Mouse (Mus musculus) stomach, embryonic 16.5 days (tissue): ENCODE measurements around the gene Tubd1. TPM values are rescaled to one million over a fixed set of nuclear protein-coding genes. Genes with fewer than 3 reads are reported as not detected.

ENCODE experiments used
- ATAC-seq: fragments of 200-750 bp; cut with Nextera tagmentation; 2 replicates; pipeline ENCODE4 v1.8.0; 2017; ENCODE audit warnings: moderate number of reproducible peaks, moderate TSS enrichment; ENCODE audit not compliant: insufficient read depth, low FRiP score
- H3K27ac ChIP-seq: fragments of 300-500 bp; sonication (generic); 2 replicates; pipeline ENCODE4 v1.5.1; 2014; ENCODE audit warnings: low read length
- H3K27me3 ChIP-seq: fragments of 300-500 bp; sonication (generic); 2 replicates; pipeline ENCODE4 v1.6.1; 2014; ENCODE audit warnings: low read length, control low read depth, mixed read lengths; ENCODE audit not compliant: control insufficient read depth, insufficient read depth
- H3K36me3 ChIP-seq: fragments of 300-500 bp; sonication (generic); 2 replicates; pipeline ENCODE4 v1.6.1; 2014; ENCODE audit warnings: low read length; ENCODE audit not compliant: control insufficient read depth, insufficient read depth
- H3K4me1 ChIP-seq: fragments of 300-500 bp; sonication (generic); 2 replicates; pipeline ENCODE4 v1.6.1; 2014; ENCODE audit warnings: low read length, control low read depth, mixed read lengths; ENCODE audit not compliant: control insufficient read depth, insufficient read depth
- H3K4me2 ChIP-seq: fragments of 300-500 bp; sonication (generic); 2 replicates; pipeline ENCODE4 v1.6.1; 2014; ENCODE audit warnings: low read depth, low read length, mixed read lengths
- H3K4me3 ChIP-seq: fragments of 300-500 bp; sonication (generic); replicated peaks from 2 replicates; pipeline ENCODE4 v1.5.1; 2014; ENCODE audit warnings: mild to moderate bottlenecking, low read length
- H3K9ac ChIP-seq: fragments of 300-500 bp; sonication (generic); 2 replicates; pipeline ENCODE4 v1.6.1; 2014; ENCODE audit warnings: low read length
- H3K9me3 ChIP-seq: fragments of 300-500 bp; sonication (generic); replicated peaks from 2 replicates; pipeline ENCODE4 v1.6.1; 2016; ENCODE audit warnings: low read length, control low read depth; ENCODE audit not compliant: control insufficient read depth
- WGBS: fragments of 180-500 bp; shearing (Covaris S2); extraction: QIAGEN DNeasy Blood & Tissue Kit; methylation state at CpG from one replicate; pipeline ENCODE4 v1.1.7; 2014; 5-methylcytosine and 5-hydroxymethylcytosine counted together
- polyA plus RNA-seq: library from polyadenylated mRNA; unstranded; fragments of >200 nt; fragmentation: Nextera tagmentation; extraction: Ambion mirVana; gene quantifications from 2 replicates; pipeline ENCODE4 v1.2.1, GENCODE M21; 2015

Gene Tubd1
- polyA plus RNA-seq, 1 experiment from 2014 or later = 10.4 TPM

DNA sequence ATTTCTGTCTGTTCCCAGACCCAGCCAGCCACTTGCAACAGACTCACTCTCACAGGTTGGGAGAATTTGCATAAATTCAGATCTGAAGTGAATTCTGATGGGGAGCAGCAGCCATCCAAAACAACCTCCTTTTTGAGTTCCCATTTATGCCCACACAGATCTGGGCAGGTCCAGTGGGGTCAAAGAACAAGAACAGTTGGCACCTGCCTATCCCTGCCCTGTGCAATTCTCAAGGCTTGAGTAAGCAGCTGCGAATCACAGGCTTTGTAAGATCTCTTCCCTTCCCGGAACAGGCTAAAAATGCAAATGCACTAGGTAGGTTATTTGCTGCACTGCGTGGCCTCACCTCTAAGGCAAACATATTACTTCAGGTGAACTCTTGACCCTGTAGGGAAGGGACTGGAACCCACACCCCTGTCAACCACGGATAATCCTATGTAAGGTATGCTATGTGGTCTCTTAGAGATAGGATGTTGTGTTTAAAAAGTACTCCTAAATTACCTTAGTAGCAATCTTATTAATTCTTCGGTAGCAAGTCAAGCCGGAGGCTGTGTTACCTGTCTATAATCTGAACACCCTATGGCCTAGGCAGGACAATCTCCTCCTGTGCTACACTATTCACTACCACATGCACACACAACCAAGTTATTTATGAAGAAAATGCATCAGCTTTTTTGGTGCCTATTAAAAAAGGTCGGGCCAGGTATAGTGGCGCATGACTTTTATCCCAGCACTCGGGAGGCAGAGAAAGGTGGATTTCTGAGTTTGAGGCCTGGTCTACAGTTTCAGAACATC lies 35.7 kb downstream of the Tubd1 start:
- Histone ChIP-seq H3K9me3 (no peaks in the 10 kb centered on the region), H3K4me2 (peak overlapping the region; percentile 44), H3K9ac (peak overlapping the region; percentile 64), H3K27me3 (no peaks in the 10 kb centered on the region), H3K36me3 (no peaks in the 10 kb centered on the region), H3K27ac (peak overlapping the region; percentile 95), H3K4me3 (no peak overlapping the region), H3K4me1 (peaks cover 55% of the 10 kb centered on the region)
- peak; percentile 70 for ATAC-seq
- 67% methylated on average over 9 of the region's 9 CpGs for WGBS

DNA sequence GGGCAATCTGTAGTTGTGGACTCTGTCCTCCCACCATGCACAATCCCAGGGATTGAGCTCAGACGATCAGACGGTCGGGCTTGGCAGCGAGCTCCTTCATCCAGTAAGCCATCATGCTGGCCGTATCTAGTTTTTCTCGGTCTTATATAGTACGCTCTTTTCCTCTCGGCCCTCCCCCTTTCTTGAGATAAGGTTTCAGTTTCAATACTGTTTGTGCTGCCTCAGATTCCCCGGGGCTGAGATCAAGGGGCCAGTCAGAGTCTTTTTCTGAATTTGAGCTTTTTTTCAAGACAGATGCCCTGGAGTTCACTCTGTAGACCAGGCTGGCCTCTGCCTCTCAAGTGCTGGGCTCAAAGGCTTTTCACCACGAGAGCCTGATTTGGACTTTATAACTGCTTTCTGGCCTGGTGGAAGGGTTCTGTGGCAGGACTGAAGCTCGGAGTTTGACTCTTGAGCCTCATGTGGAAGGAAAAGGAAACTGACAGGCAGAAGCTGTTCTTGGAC lies 36.5 kb downstream of the Tubd1 start:
- H3K9me3 ChIP-seq = no peaks in the 10 kb centered on the region
- H3K27ac ChIP-seq = peak overlapping the region; percentile 95
- 27% methylated on average over 11 of the region's 11 CpGs for WGBS
- H3K4me2 ChIP-seq = peak overlapping the region; percentile 44
- peak overlapping the region; percentile 12; the same call in 1 of the 2 replicates for H3K4me3 ChIP-seq
- no peaks in the 10 kb centered on the region for H3K27me3 ChIP-seq
- peak overlapping the region; percentile 64 for H3K9ac ChIP-seq
- ATAC-seq = peak; percentile 21; the same call in 1 of the 2 replicates
- H3K4me1 ChIP-seq = peaks cover 47% of the 10 kb centered on the region
- no peaks in the 10 kb centered on the region for H3K36me3 ChIP-seq

DNA sequence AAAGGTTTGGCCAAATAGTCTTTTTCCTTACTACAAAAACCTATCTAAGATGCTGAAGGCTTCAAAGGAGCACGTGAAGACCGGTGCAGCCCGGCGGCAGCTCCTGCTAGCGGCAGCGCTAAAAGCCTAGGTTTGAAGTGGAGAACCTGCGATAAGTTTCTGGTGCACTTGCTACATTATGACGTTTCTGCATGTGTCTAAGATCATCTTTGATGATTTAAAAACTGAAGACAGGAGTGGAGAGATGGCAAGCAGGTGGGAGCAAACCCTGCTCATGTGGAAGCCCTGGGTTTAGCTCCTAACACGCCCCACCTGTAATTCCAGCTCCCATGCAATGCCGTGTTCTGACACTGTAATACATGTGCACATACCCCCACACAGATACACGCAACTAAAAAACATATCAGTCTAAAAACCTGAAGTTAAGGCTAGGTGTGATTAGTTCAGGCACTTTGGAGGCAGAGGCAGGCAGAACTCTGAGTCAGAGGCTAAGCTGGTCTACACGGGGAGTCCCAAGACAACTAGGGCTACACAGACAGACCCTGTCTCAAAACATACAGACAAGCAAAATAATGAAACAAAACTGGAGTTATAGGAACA lies 37.3 kb downstream of the Tubd1 start:
- 78% methylated on average over 12 of the region's 12 CpGs for WGBS
- no peak overlapping the region for H3K9ac ChIP-seq
- peak overlapping the region; percentile 95 for H3K27ac ChIP-seq
- no peaks in the 10 kb centered on the region for H3K27me3 ChIP-seq
- H3K36me3 ChIP-seq = no peaks in the 10 kb centered on the region
- H3K4me2 ChIP-seq = peak overlapping the region; percentile 44; the same call in 1 of the 2 replicates
- H3K9me3 ChIP-seq = no peaks in the 10 kb centered on the region
- ATAC-seq = no peak
- no peak overlapping the region for H3K4me3 ChIP-seq
- H3K4me1 ChIP-seq = peaks cover 40% of the 10 kb centered on the region

DNA sequence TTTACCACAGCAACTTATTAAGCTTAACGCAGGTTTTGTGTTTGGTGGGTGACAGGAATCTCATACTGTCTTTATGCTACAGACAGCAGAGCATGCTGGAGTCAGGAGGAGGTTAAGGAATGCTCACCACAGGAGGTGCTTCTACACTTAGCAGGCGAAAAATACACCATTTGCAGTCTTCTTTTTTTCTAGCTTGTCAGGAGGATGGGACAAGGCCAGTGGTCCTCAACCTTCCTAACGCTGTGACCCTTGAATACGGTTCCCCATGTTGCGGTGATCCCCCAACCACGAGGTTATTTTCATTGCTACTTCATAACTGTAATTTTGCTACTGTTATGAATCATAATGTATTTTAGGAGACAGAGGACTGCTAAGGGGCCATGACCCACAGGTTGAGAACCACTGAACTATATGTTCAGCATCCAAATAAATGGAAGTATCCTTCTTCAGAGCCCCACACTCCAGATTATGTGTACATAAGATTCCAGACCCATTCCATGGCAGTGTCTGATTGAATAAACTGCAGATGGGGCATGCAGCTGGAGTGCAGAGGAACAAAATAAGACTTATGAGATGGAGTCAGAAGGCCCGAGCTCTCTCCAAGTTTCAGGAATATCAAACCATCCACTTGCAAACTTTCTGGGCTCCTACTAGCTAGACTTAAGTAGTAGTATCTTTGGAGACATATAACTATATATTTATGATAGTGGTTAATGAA lies 37.9 kb downstream of the Tubd1 start:
- H3K36me3 ChIP-seq = no peaks in the 10 kb centered on the region
- peaks cover 40% of the 10 kb centered on the region for H3K4me1 ChIP-seq
- no peaks in the 10 kb centered on the region for H3K9me3 ChIP-seq
- H3K4me3 ChIP-seq = no peak overlapping the region
- H3K9ac ChIP-seq = no peak overlapping the region
- no peak for ATAC-seq
- H3K4me2 ChIP-seq = peak overlapping the region; percentile 25; the same call in 1 of the 2 replicates
- H3K27ac ChIP-seq = peak overlapping the region; percentile 95; the same call in 1 of the 2 replicates
- 86% methylated on average over 7 of the region's 7 CpGs for WGBS
- H3K27me3 ChIP-seq = no peaks in the 10 kb centered on the region

DNA sequence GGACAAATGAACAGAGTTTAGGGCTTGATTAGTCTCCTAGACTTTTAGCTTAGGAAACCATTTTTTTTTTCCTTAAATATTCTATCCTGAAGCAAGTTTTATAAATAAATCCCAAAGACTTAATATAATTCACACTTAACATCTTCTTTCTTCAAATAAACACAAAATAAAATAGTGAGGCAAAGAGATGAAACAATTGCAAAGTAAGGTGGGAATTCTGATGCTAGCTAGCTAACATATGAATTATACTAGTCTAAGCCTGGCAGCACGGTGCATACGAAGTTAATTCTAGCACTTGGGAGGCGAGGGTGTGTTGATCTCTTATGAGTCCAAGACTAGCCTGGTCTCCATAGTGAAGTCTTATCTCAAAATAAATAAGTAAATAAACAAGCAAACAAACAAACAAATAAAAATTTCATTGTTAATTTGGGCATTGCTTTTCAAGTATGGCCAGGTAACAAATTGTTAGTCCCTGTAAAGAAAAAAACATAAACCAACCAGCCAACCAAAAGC lies 38.6 kb downstream of the Tubd1 start:
- no peak for ATAC-seq
- Histone ChIP-seq H3K4me3 (no peak overlapping the region; the same call in 1 of the 2 replicates), H3K9ac (no peak overlapping the region), H3K9me3 (no peaks in the 10 kb centered on the region), H3K27me3 (no peaks in the 10 kb centered on the region), H3K27ac (peak overlapping the region; percentile 95; the same call in 1 of the 2 replicates), H3K36me3 (no peaks in the 10 kb centered on the region), H3K4me1 (peaks cover 39% of the 10 kb centered on the region), H3K4me2 (peak overlapping the region; percentile 64)
- WGBS = 86% methylated on average over 3 of the region's 3 CpGs

DNA sequence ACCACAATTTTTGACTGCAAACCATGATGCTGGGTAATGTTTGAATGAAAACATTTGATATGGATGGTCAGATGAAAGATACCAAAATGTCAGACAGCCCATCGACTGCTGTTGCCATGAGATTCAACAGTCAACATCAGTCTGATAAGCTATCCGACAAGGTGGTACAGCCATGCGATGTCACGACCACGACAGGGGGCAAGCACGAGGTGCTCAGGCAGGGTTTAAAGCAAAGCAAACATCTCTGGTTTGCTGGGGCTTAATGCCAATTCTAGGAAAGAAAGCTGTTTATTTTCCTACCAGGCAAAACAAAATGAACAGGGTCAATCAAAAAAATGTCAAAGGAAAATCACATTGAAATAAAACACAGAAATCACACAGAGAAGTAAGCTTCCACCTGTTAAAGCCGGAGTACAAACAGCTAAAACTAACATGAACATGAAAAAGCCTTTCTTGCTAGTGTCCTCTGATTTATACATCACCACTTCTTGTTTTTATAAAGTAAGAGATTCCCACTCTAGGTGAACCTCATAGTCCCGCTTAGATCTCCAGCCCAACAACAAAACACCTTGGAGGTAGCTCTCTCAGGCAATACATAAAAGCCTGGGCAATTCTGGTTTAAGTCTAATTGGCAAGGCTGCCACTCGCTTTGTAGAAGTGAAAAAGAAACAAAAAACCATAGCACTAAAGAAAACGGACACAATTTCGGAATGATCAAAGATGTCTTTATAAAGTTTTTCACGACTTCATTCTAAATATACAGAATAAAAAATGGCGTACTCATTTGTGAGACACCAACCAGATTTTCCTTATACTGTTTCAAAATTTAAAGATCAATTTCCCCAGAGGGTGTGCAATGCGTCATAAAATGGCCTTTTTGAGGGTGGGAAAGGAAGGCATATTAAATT lies 39.5 kb downstream of the Tubd1 start:
- Histone ChIP-seq H3K4me3 (peak overlapping the region; percentile 75), H3K4me2 (peak overlapping the region; percentile 64), H3K9ac (peak overlapping the region; percentile 89), H3K27me3 (no peaks in the 10 kb centered on the region), H3K27ac (peak overlapping the region; percentile 96), H3K9me3 (no peaks in the 10 kb centered on the region), H3K4me1 (peaks cover 30% of the 10 kb centered on the region), H3K36me3 (no peaks in the 10 kb centered on the region)
- ATAC-seq = no peak
- WGBS = 65% methylated on average over 14 of the region's 14 CpGs

DNA sequence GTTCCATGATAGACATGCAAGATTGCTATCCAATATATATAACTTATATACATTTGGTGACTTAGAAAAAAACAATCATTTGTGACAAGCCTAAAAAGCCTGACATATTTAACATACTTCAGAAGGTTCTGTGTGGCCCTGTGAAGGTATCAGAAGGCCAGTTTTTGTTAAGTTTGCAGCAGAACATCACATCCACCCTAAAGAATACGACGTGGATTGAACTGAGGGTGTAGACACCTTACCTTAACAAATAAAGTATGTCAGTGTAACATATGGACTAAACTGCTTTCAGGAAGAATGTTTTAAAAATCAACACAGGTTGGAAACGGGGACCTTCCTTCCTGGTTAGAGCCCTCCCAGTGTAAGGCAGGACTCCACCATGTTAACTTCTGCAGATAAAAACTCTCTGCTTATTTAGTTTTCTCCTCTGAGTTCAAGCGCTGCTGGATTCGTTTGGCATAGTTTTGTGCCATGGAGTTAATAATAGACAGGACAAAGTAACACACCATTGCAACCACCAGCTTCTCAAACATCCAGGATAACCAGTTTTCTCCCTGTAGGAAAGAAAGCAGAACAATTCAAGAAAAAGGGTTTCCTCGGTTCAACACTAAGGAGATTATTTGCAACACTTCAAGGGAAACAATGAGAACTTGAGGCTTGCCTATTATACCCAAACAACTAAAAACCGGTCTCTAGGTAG lies 40.3 kb downstream of the Tubd1 start:
- Histone ChIP-seq H3K27me3 (no peaks in the 10 kb centered on the region), H3K9ac (peak overlapping the region; percentile 89), H3K36me3 (no peaks in the 10 kb centered on the region), H3K4me3 (peak overlapping the region; percentile 75), H3K4me2 (peak overlapping the region; percentile 64), H3K4me1 (peaks cover 22% of the 10 kb centered on the region), H3K9me3 (no peaks in the 10 kb centered on the region), H3K27ac (peak overlapping the region; percentile 96)
- 52% methylated on average over 7 of the region's 7 CpGs for WGBS
- ATAC-seq = no peak

DNA sequence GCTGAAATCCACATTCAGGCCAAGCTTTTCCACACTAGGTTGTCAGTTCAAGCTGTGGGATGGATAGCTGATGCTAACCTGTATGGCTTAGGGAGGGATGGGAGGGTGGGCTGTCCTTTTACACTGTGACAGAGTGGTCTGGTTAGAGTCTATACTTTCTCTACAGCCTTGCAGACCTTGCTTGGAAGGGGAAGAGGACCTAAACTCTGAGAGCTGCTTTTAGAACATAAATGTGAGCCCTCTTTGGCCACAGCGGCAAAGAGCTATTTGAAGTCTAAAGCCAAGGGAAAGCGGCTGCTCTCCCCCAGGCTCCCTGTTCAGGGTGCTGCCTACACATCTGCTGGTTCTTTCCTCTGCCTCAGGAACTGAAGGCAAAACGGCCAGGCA lies 40.8 kb downstream of the Tubd1 start:
- peak overlapping the region; percentile 89 for H3K9ac ChIP-seq
- peak overlapping the region; percentile 75 for H3K4me3 ChIP-seq
- no peak for ATAC-seq
- H3K36me3 ChIP-seq = no peaks in the 10 kb centered on the region
- peaks cover 21% of the 10 kb centered on the region for H3K4me1 ChIP-seq
- H3K27ac ChIP-seq = peak overlapping the region; percentile 96
- peak overlapping the region; percentile 64 for H3K4me2 ChIP-seq
- no peaks in the 10 kb centered on the region for H3K9me3 ChIP-seq
- WGBS = 12% methylated on average over 3 of the region's 3 CpGs
- no peaks in the 10 kb centered on the region for H3K27me3 ChIP-seq
